Mouse (Mus musculus) urinary bladder, postnatal 10 days (tissue): ENCODE results near the gene A430005L14Rik.
"Not testable (repeated sequence)": the region's sequence is repeated elsewhere in the genome, so short reads cannot be mapped to it uniquely, and the experiment has no call there.

Experiments
- DNase-seq: peaks from one replicate; pipeline ENCODE4 v3.0.0; 2022; ENCODE audit warnings: low spot score

The A430005L14Rik gene

DNA sequence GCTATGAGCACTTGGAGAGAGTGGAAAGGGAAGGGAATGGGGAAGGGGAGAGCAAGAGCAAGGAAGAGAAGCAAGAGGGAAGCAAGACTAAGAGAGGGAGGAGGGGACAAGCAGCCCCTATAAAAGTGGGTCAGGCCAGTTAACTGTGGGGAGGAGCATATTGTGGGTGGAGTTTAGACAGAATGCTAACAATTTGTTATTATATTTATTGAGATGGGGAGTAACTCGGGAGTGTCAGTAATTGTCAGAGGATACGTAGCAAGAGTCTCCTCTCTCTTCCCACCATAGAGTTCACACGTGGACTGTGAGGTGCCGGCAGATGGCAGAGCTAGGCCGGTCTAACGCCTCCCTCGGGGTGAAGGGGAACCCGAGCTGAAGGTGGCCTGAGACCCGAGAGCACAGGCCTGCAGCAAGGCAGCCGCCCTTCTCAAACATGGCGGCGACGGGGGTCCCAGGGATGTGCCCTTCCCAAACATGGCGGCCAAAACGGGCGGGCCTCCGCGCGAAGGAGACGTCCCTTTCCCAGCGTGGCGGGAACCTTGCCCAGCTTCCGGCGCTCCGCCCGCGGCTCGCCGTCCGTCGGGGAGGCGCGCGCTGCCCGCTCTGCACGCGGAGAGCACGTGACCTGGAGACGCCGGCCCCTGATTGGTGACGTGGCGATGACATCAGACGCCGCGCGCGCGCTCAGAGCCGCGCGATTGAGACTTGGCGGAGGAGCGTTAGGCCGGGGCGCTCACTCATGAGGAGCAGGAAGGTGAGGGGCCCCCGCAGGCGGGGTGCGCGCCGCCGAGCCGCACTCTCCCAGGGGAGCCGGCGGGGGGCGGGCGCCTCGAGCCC lies at the start of gene A430005L14Rik:
Gene A430005L14Rik (plus strand): TSS at position 669 of the 837 bp plus-strand sequence.
- peak; percentile 85 for DNase-seq

- no peak for DNase-seq
Measured at GRCm38 (mm10) chr4:153907573-153907972, 49.5 kb upstream of the A430005L14Rik start.

DNA sequence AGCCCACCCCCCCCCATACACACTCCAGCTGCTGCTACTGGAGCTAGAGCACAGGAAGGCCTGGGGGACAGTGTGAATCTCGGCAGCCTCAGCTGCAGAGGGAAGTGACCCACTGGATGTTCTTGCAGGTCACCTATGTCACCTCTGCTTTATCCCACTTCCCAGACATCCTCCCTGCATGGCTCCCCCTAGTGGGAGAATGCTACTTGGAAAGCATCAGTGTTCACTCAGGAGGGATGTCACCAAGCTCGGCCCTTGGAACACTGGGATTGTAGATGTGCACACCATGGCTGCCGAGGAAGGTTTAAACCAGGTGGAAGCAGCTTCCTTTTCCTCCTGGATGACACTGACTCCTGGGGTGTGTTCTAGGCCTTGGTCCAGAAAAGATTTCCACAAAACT lies 43.4 kb upstream of the A430005L14Rik start:
- no peak for DNase-seq

- DNase-seq: no peak
Measured at GRCm38 (mm10) chr4:153917773-153918500, 39.1 kb upstream of the A430005L14Rik start.

DNA sequence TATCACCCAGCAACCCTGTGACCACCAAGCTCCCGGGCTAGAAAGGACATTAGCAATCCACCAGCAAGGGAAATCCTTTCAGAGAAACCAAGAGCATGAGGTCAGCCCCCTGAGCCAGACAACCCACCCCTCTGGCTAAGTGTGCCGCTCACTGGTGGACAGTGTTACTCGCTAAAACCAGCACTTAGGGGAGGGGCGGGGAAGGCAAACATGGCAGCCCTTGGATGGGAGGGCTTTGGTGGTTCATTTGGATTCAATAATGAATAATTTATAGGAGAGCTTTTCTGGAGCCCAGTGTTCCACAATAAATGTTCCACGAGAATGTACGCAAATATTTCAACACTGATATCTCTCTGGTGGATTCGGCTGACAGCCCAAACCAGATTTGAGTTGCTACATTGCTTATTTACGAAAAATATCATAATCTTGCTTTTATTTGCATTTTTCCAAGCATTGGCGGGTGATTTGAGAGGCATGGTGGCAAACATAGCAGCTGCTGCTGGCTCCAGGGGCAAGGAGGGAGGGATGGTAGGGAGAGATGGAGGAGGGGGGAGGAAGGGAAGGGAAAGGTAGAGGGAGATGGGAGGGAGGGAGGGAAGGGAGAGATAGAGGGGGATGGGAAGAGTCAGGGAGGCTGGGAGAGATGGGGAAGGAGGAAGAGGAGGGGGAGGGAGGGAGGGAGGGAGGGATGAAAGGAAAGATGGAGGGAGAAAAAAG lies 36.4 kb upstream of the A430005L14Rik start:
- no peak for DNase-seq

DNA sequence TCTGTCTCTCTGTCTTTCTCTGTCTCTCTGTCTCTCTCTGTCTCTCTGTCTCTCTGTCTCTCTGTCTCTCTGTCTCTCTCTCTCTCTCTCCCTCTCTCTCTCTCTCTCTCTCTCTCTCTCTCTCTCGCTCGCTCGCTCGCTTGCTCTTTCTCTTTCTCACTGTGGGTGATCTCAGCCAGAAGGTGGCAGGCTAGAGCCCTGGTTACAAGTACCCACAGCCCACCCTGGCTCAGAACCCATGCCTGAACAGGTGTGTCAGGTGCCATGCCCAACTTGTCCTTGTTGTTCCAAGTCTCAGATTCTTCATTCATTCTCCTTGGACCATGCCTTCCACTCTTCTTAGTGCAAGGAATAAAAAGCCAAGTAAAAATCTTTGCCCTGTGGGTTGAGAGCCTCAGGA lies 34.9 kb upstream of the A430005L14Rik start:
- not testable (repeated sequence) for DNase-seq

DNA sequence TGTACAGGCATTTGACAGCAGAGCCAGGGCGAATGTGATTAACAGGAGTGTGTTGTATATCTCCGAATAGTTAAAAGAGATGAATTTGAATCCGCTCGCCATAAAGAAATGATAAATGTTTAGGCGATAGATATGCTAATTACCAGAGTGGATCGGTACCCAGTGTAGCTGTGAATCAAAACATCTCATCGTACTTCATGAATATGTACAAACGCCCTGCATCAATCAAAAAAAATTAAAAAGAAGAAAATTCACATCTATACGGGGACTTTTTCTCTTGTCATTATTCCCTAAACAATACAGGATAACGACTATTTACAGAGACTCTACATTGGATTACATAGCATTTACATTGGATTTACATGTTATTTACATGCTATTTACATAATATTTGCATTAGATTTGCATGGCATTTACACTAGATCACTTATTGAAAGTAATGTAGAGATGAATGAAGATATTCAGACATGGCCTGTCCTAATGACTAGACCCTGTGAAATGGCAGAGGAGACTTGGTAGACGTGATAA lies 28.2 kb upstream of the A430005L14Rik start:
- DNase-seq: no peak

DNA sequence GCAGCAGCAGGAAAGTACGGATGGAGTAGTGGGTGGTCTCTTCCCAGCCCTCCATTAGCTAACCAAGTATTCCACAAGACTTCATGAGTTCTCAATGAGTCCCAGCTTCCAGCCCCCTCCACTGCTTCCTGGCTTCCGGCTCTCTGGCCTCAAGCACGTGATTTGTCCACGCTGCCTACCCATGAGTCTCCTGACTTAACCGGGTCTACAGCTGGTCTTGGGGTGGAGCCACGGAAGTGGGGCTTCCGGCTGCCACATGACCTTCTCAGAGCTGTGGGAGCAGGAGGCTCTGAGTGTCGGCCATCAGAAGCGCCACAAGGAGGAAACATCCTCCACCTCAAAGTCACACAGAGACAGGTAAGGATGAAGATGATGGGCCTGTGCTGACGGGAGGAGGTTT lies 27.6 kb upstream of the A430005L14Rik start:
- no peak for DNase-seq

DNA sequence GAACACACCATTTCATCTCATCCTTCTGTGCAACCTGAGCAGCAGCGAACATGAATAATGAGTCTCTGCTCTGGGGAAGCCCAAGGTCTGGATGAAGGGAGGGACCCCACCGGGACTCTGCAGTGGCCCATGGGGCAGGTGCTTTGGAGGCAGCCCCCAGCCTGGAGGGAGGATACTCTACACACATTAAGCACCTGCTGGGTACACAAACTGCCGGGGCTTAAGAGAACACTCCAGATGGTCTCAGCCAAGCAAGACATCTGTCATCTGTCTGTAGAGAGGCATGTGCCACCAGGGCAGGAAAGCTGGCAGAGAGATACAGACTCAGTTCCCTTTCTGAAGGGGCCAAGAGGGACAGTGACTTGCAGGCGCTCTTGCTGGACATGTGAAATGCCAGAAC lies 27.1 kb upstream of the A430005L14Rik start:
- DNase-seq: no peak

DNA sequence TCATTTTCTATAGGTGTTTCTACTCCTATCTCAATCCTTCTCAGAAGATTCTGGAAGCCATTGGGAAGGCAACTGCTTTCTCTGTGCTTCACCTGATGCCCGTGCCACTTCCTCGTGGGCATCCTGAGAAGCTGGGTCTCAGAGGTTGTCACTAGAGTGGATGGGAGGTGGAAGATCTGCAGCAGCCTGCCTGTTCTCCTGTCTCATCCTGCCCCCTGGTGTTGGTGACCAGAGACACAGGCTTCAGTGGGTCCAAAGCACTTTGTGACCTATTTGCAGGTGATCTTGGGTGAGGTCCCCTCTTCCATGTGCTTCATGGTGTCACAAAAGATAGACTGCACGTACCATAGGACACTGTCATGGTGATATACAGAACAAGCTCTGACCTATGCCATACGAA lies 13.8 kb upstream of the A430005L14Rik start:
- DNase-seq: no peak

GRCm38 (mm10) chr4:153944261-153944660 lies 12.8 kb upstream of the A430005L14Rik start:
- no peak for DNase-seq

DNA sequence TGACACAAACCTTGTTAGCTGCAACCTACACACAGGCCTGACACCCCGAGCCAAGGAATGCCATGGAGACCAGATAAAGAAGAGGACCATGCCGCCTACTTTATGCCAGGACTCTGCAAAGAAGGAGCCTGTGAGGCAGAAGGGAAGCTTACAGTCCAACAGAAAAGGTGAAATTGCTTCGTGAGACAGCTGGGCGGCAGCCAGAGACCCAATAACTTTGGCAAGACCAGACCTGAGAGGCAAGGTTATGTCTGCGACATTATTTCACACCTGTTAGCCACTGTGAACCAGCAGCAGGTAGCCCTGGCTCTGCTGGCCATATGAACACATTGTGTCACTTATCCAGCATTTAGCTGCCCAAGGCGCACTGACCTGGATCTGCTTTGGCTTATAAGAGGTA lies 11.3 kb upstream of the A430005L14Rik start:
- no peak for DNase-seq

DNA sequence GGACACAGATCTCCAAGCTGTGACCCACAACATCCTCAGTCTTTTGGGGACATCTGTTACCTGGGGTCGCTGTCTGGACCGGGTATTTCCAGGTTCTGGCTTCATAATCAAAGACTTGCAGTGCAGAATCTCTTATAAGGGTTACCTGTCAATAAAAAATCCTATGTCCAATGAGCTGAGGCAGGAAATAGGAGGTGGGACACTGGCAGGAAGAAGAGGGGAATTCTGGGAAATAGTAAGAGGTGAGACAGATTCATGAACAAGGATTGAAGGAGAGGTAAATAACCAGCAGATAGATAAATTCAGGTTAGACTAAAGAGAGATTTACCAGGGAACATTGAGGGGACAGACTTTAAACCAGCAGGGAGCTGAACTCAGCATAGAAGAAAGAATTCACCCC lies 6.7 kb upstream of the A430005L14Rik start:
- no peak for DNase-seq

DNA sequence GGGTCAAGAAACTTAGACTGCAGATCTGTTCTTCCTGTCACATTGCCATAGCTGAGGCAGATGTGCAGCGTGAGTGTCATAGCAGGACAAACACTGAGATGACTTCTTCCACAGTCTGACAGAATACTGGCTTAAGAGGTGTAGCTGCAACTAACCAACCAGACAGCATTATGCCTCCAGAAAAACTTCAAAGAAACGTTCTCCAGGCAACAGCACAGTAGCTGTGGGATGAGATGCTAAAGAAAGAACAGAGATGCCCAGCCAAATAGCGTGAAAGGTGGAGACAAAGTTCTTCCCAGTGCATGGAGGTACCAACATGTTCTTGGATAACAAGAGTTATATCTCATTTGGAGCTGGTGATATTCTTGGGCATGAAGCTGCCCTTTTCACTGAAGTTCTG lies 5.9 kb upstream of the A430005L14Rik start:
- DNase-seq: no peak

DNA sequence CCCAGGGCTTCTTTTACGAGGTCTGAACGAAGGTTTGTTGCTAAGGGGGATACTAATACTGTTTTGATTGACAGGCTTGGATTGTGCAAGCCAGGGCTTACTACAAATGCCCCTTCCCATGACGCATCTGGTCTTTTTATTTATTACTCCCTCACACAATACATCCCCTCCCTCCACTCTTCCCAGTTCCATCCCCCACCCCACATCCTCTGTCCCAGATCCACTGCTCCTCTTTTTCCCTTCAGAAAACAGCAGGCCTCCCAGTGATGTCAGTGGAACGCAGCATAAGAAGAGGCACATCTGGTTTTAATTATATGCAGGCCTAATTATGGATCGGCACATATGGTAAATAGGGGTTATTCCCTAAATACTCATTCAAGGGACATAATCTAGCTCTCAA lies 5.3 kb upstream of the A430005L14Rik start:
- DNase-seq: no peak

GRCm38 (mm10) chr4:153955651-153956050 lies 1.4 kb upstream of the A430005L14Rik start:
- no peak for DNase-seq

- DNase-seq: no peak
Measured at GRCm38 (mm10) chr4:153957444-153958250, 610 bp downstream of the A430005L14Rik start.

DNA sequence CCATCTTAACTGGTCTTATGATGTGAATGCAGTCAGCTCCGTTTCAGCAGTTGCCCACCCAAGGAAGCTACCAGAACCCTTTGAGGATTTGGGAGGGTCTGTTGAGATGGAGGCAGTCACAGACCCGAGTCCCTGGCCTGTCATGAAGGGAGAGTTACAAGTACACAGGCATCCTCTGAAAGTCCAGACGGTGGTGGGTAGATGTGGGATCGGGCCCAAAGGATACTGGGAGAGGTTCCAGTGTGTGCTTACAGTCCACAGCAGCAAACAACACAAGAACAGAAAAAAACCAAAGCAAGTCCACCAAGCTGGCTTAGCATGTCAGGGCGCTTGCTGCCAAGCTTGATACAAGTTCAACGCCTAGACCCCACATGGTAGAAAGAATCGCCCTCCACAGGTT lies 5.6 kb downstream of the A430005L14Rik start:
- DNase-seq: no peak

GRCm38 (mm10) chr4:153966651-153967050 lies 9.6 kb downstream of the A430005L14Rik start:
- DNase-seq: no peak

DNA sequence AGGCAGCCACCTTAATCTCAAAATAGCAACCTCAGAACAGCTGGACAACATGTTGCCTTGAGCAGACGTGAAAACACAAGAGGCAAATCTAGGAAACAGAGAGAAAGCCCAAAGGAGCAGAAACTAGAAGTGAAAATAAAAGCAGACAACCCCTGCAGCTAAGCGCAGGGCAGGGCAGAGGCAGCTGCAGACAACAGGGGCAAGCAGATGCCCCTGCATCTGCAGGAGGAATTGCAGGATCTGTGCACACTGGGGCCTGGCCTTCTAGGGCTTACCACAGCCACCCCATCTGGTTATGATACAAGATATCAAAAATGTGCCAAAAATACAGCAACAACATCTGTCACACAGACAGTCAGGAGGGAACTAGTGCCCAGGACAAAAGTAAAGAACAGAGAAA lies 10.5 kb downstream of the A430005L14Rik start:
- DNase-seq: no peak

- DNase-seq: no peak
Measured at GRCm38 (mm10) chr4:153968063-153968462, 11.0 kb downstream of the A430005L14Rik start.
